Mouse (Mus musculus) megakaryocyte, embryonic 14.5 days (primary cell): ENCODE measurements at regions not wholly inside any gene's neighbourhood (a gene's known extent, or its start where the extent isn't known, plus 50 kb on each side); places are given as distances from the start of the nearest gene placed in this dataset.

Experiments used
- H3K27me3 ChIP-seq: replicated peaks from 2 replicates; pipeline ENCODE3; 2012; ENCODE audit warnings: inconsistent platforms
- H3K36me3 ChIP-seq: replicated peaks from 2 replicates; pipeline ENCODE3; 2012; ENCODE audit warnings: low read length, inconsistent platforms, mixed read lengths
- H3K4me1 ChIP-seq: 2 replicates; pipeline ENCODE4 v1.6.1; 2012; ENCODE audit warnings: inconsistent platforms
- H3K4me3 ChIP-seq: replicated peaks from 2 replicates; pipeline ENCODE3; 2012; ENCODE audit warnings: moderate library complexity, mild to moderate bottlenecking, inconsistent platforms
- H3K9me3 ChIP-seq: 2 replicates; pipeline ENCODE4 v1.6.1; 2012; ENCODE audit warnings: inconsistent platforms
- FLI1 ChIP-seq: IDR thresholded peaks from 2 replicates; pipeline ENCODE4 v1.6.1; 2012; ENCODE audit warnings: low read length, inconsistent platforms, mixed read lengths
- GATA1 ChIP-seq: IDR thresholded peaks from 3 replicates; pipeline ENCODE4 v1.6.1; 2012; ENCODE audit warnings: mixed read lengths, low read length, inconsistent platforms, borderline replicate concordance

- H3K4me3 ChIP-seq = no peak overlapping the region
- no peaks in the 10 kb centered on the region for H3K4me1 ChIP-seq
- TF ChIP-seq GATA1 (no peak), FLI1 (no peak)
- no peaks in the 10 kb centered on the region for H3K36me3 ChIP-seq
- H3K27me3 ChIP-seq = peaks cover 8% of the 10 kb centered on the region
- H3K9me3 ChIP-seq = no peaks in the 10 kb centered on the region
Measured at GRCm38 (mm10) chr4:45730862-45731831, 67.7 kb upstream of the Aldh1b1 start.

- Histone ChIP-seq H3K4me1 (no peaks in the 10 kb centered on the region), H3K36me3 (no peaks in the 10 kb centered on the region), H3K9me3 (no peaks in the 10 kb centered on the region), H3K4me3 (no peak overlapping the region), H3K27me3 (peaks cover 14% of the 10 kb centered on the region)
- TF ChIP-seq FLI1 (no peak), GATA1 (no peak)
Measured at GRCm38 (mm10) chr4:45729801-45730200, 69.0 kb upstream of the Aldh1b1 start.

GRCm38 (mm10) chr4:45728825-45729224, 70.0 kb upstream of the Aldh1b1 start:
- no peak overlapping the region for H3K4me3 ChIP-seq
- 0 out of 2 replicates have a peak, but pooled peaks cover 3% of the 10 kb centered on the region for H3K4me1 ChIP-seq
- H3K27me3 ChIP-seq = peaks cover 17% of the 10 kb centered on the region
- H3K9me3 ChIP-seq = no peaks in the 10 kb centered on the region
- H3K36me3 ChIP-seq = no peaks in the 10 kb centered on the region
- no peak for TF ChIP-seq GATA1
- TF ChIP-seq FLI1 = no peak

- Histone ChIP-seq H3K27me3 (peaks cover 19% of the 10 kb centered on the region), H3K4me3 (no peak overlapping the region), H3K4me1 (0 out of 2 replicates have a peak, but pooled peaks cover 3% of the 10 kb centered on the region), H3K9me3 (no peaks in the 10 kb centered on the region), H3K36me3 (no peaks in the 10 kb centered on the region)
- TF ChIP-seq FLI1 = no peak
- TF ChIP-seq GATA1 = no peak
Measured at GRCm38 (mm10) chr4:45727915-45728314, 70.9 kb upstream of the Aldh1b1 start.

GRCm38 (mm10) chr4:45727474-45727873, 71.3 kb upstream of the Aldh1b1 start:
- Histone ChIP-seq H3K9me3 (no peaks in the 10 kb centered on the region), H3K4me3 (no peak overlapping the region), H3K4me1 (0 out of 2 replicates have a peak, but pooled peaks cover 3% of the 10 kb centered on the region), H3K27me3 (peaks cover 21% of the 10 kb centered on the region), H3K36me3 (no peaks in the 10 kb centered on the region)
- TF ChIP-seq GATA1 = no peak
- no peak for TF ChIP-seq FLI1

- no peaks in the 10 kb centered on the region for H3K9me3 ChIP-seq
- H3K36me3 ChIP-seq = no peaks in the 10 kb centered on the region
- TF ChIP-seq FLI1 (no peak), GATA1 (no peak)
- 0 out of 2 replicates have a peak, but pooled peaks cover 3% of the 10 kb centered on the region for H3K4me1 ChIP-seq
- no peak overlapping the region for H3K4me3 ChIP-seq
- H3K27me3 ChIP-seq = peaks cover 21% of the 10 kb centered on the region
Measured at GRCm38 (mm10) chr4:45726783-45727182, 72.0 kb upstream of the Aldh1b1 start.

- Histone ChIP-seq H3K4me1 (0 out of 2 replicates have a peak, but pooled peaks cover 8% of the 10 kb centered on the region), H3K4me3 (no peak overlapping the region), H3K36me3 (no peaks in the 10 kb centered on the region), H3K9me3 (no peaks in the 10 kb centered on the region), H3K27me3 (peaks cover 23% of the 10 kb centered on the region)
- no peak for TF ChIP-seq FLI1
- no peak for TF ChIP-seq GATA1
Measured at GRCm38 (mm10) chr4:45725055-45725910, 73.5 kb upstream of the Aldh1b1 start.

GRCm38 (mm10) chr4:45720352-45720751, 78.5 kb upstream of the Aldh1b1 start:
- Histone ChIP-seq H3K27me3 (peaks cover 11% of the 10 kb centered on the region), H3K4me3 (no peak overlapping the region), H3K4me1 (peaks cover 25% of the 10 kb centered on the region), H3K9me3 (no peaks in the 10 kb centered on the region), H3K36me3 (no peaks in the 10 kb centered on the region)
- no peak for TF ChIP-seq GATA1
- no peak for TF ChIP-seq FLI1

GRCm38 (mm10) chr4:45719564-45719963, 79.3 kb upstream of the Aldh1b1 start:
- Histone ChIP-seq H3K4me3 (peak overlapping the region; percentile 69), H3K4me1 (peaks cover 25% of the 10 kb centered on the region), H3K36me3 (no peaks in the 10 kb centered on the region), H3K27me3 (peaks cover 10% of the 10 kb centered on the region), H3K9me3 (no peaks in the 10 kb centered on the region)
- TF ChIP-seq FLI1 (no peak), GATA1 (no peak)

GRCm38 (mm10) chr4:45715878-45716277, 82.9 kb upstream of the Aldh1b1 start:
- H3K36me3 ChIP-seq = no peaks in the 10 kb centered on the region
- TF ChIP-seq FLI1 = no peak
- TF ChIP-seq GATA1 = no peak
- no peak overlapping the region for H3K4me3 ChIP-seq
- H3K4me1 ChIP-seq = peaks cover 21% of the 10 kb centered on the region
- no peaks in the 10 kb centered on the region for H3K9me3 ChIP-seq
- peaks cover 7% of the 10 kb centered on the region for H3K27me3 ChIP-seq
